Mouse (Mus musculus) heart, embryonic 11.5 days (tissue): Measurements from ENCODE around the gene P2rx5. TPM values are rescaled to one million over a fixed set of nuclear protein-coding genes. Genes with fewer than 3 reads are reported as not detected.
A peak's percentile ranks its signal among the peaks of the same experiment; 100 is the strongest.

ENCODE experiments used
- ATAC-seq: fragments of 200-750 bp; cut with Nextera tagmentation; replicated peaks from 2 replicates; pipeline ENCODE4 v1.8.0; 2017; ENCODE audit warnings: moderate library complexity; ENCODE audit not compliant: insufficient number of reproducible peaks, low FRiP score, low TSS enrichment
- H3K27ac ChIP-seq: fragments of 300-500 bp; sonication (generic); 2 replicates; pipeline ENCODE4 v1.5.1; 2014; ENCODE audit warnings: mild to moderate bottlenecking, low read depth, low read length
- H3K27me3 ChIP-seq: fragments of 300-500 bp; sonication (generic); 2 replicates; pipeline ENCODE4 v1.6.1; 2014; ENCODE audit warnings: mild to moderate bottlenecking, low read length, mixed read lengths; ENCODE audit not compliant: control insufficient read depth, insufficient read depth
- H3K36me3 ChIP-seq: fragments of 300-500 bp; sonication (generic); 2 replicates; pipeline ENCODE4 v1.6.1; 2014; ENCODE audit warnings: mild to moderate bottlenecking, low read length, moderate library complexity, mixed read lengths; ENCODE audit not compliant: control insufficient read depth, insufficient read depth
- H3K4me1 ChIP-seq: fragments of 300-500 bp; sonication (generic); 2 replicates; pipeline ENCODE4 v1.6.1; 2014; ENCODE audit warnings: low read length; ENCODE audit not compliant: control insufficient read depth, insufficient read depth
- H3K4me2 ChIP-seq: fragments of 300-500 bp; sonication (generic); 2 replicates; pipeline ENCODE4 v1.6.1; 2014; ENCODE audit warnings: mild to moderate bottlenecking, moderate library complexity
- H3K4me3 ChIP-seq: fragments of 300-500 bp; sonication (generic); 2 replicates; pipeline ENCODE4 v1.5.1; 2014; ENCODE audit warnings: low read depth, low read length
- H3K9ac ChIP-seq: fragments of 300-500 bp; sonication (generic); 2 replicates; pipeline ENCODE4 v1.6.1; 2014; ENCODE audit warnings: mild to moderate bottlenecking, low read depth, low read length, moderate library complexity
- H3K9me3 ChIP-seq: fragments of 300-500 bp; sonication (generic); replicated peaks from 2 replicates; pipeline ENCODE4 v1.6.1; 2016; ENCODE audit warnings: low read length; ENCODE audit not compliant: control insufficient read depth
- WGBS: fragments of 180-500 bp; shearing (Covaris S2); extraction: QIAGEN DNeasy Blood & Tissue Kit; methylation state at CpG from one replicate; pipeline ENCODE4 v1.1.7; 2014; ENCODE audit not compliant: insufficient replicate concordance; 5-methylcytosine and 5-hydroxymethylcytosine counted together
- polyA plus RNA-seq: library from polyadenylated mRNA; unstranded; fragments of >200 nt; fragmentation: Nextera tagmentation; extraction: Ambion mirVana; gene quantifications from 2 replicates; pipeline ENCODE4 v1.2.1, GENCODE M21; 2014

The P2rx5 gene
- polyA plus RNA-seq, 1 experiment from 2014 or later: 0.97 TPM

DNA sequence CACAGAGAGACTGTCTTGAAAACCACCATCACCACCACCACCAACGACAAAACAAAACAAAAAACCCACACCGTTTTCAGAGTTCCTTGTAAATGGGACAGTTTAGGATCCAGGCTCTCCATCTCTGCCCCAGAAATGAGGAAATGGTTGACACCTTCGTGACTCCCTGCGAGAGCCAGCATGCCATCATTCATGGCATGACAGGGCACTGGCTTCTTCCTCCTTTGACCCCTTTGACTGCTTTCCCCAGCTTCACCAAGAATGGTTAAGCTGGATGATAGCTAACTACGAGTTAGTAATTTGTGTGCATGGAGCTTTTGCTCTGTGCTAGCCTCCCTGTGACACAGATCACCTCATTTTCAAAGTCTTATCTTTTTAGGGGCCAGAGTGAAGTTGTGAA is 2.1 kb downstream of the P2rx5 start:
- Histone ChIP-seq H3K9ac (no peak overlapping the region), H3K4me2 (no peak overlapping the region), H3K9me3 (no peaks in the 10 kb centered on the region), H3K4me1 (peaks cover 7% of the 10 kb centered on the region; the same call in 1 of the 2 replicates), H3K4me3 (no peak overlapping the region), H3K27ac (no peak overlapping the region), H3K27me3 (peaks cover 25% of the 10 kb centered on the region), H3K36me3 (no peaks in the 10 kb centered on the region)
- 72% methylated on average over 5 of the region's 5 CpGs for WGBS
- ATAC-seq: no peak

DNA sequence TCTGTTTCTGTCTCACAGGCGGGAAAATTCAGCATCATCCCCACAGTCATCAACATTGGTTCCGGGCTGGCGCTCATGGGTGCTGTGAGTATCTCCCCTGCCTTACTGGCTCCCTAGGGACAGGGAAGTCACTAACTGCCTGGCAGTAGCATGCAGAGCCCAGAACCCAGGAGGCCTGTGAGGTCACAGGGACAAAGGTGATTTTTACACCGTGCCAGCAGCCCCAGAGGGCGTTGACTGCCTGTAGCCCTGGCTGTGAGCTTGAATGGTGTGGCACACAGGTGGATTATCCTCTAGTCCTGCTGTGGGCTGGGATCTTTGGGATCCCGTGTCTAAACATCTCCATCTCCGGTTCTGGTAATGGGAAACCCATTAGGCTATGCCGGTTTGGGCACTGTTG is 7.8 kb downstream of the P2rx5 start:
- no peak overlapping the region for H3K27ac ChIP-seq
- H3K27me3 ChIP-seq: no peaks in the 10 kb centered on the region
- H3K4me1 ChIP-seq: peaks cover 10% of the 10 kb centered on the region; the same call in 1 of the 2 replicates
- no peak overlapping the region for H3K4me2 ChIP-seq
- H3K9ac ChIP-seq: no peak overlapping the region
- H3K9me3 ChIP-seq: no peaks in the 10 kb centered on the region
- WGBS: 85% methylated on average over 8 of the region's 8 CpGs
- H3K4me3 ChIP-seq: no peak overlapping the region
- no peaks in the 10 kb centered on the region for H3K36me3 ChIP-seq
- ATAC-seq: no peak

GRCm38 (mm10) chr11:73168576-73168975 is 8.4 kb downstream of the P2rx5 start:
- H3K36me3 ChIP-seq: peaks cover 3% of the 10 kb centered on the region; the same call in 1 of the 2 replicates
- peaks cover 10% of the 10 kb centered on the region; the same call in 1 of the 2 replicates for H3K4me1 ChIP-seq
- no peak overlapping the region for H3K27ac ChIP-seq
- WGBS: 76% methylated on average over 6 of the region's 6 CpGs
- no peak overlapping the region for H3K4me2 ChIP-seq
- ATAC-seq: no peak
- no peak overlapping the region for H3K9ac ChIP-seq
- no peaks in the 10 kb centered on the region for H3K27me3 ChIP-seq
- no peak overlapping the region for H3K4me3 ChIP-seq
- no peaks in the 10 kb centered on the region for H3K9me3 ChIP-seq

DNA sequence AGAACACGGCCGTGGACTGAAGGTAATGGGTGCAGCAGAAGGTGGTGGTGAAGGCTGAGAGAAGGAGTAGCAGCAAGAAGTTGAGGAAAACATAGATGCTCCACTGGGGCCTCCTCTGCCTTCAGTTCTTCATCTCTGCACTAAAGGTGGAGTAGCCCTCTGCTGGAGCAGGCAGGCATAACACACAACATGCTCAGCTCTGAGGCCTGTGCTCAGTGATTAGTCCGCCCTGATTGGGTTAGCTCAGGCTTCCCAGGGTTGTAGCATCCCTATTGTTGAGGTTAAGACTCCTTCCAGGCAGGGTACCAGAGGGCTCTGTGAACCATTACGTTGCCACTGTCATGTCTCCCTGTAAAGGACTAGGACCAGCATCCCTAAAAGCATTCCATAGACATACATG is 9.0 kb downstream of the P2rx5 start:
- no peak overlapping the region for H3K4me3 ChIP-seq
- H3K4me1 ChIP-seq: peaks cover 10% of the 10 kb centered on the region; the same call in 1 of the 2 replicates
- H3K36me3 ChIP-seq: peaks cover 3% of the 10 kb centered on the region; the same call in 1 of the 2 replicates
- H3K27me3 ChIP-seq: no peaks in the 10 kb centered on the region
- H3K9ac ChIP-seq: no peak overlapping the region
- no peak for ATAC-seq
- H3K9me3 ChIP-seq: no peaks in the 10 kb centered on the region
- 40% methylated on average over 4 of the region's 4 CpGs for WGBS
- no peak overlapping the region for H3K27ac ChIP-seq
- no peak overlapping the region for H3K4me2 ChIP-seq

GRCm38 (mm10) chr11:73172186-73172585 is 12.0 kb downstream of the P2rx5 start:
- H3K27ac ChIP-seq: no peak overlapping the region
- peaks cover 17% of the 10 kb centered on the region; the same call in 1 of the 2 replicates for H3K4me1 ChIP-seq
- H3K9me3 ChIP-seq: no peaks in the 10 kb centered on the region
- H3K4me3 ChIP-seq: no peak overlapping the region
- no peak overlapping the region for H3K4me2 ChIP-seq
- peaks cover 3% of the 10 kb centered on the region; the same call in 1 of the 2 replicates for H3K36me3 ChIP-seq
- no peak overlapping the region for H3K9ac ChIP-seq
- WGBS: 58% methylated on average over 5 of the region's 5 CpGs
- no peaks in the 10 kb centered on the region for H3K27me3 ChIP-seq
- no peak for ATAC-seq

- H3K27ac ChIP-seq: no peak overlapping the region
- peaks cover 3% of the 10 kb centered on the region; the same call in 1 of the 2 replicates for H3K36me3 ChIP-seq
- peak overlapping the region; percentile 96 for H3K9ac ChIP-seq
- peak overlapping the region; percentile 70 for H3K4me2 ChIP-seq
- 48% methylated on average over 8 of the region's 8 CpGs for WGBS
- no peaks in the 10 kb centered on the region for H3K27me3 ChIP-seq
- no peak for ATAC-seq
- H3K4me3 ChIP-seq: peak overlapping the region; percentile 96
- H3K4me1 ChIP-seq: peaks cover 22% of the 10 kb centered on the region
- H3K9me3 ChIP-seq: no peaks in the 10 kb centered on the region
These were observed 15.4 kb downstream of the P2rx5 start for GRCm38 (mm10) chr11:73175612-73176011.

GRCm38 (mm10) chr11:73176186-73176585 is 16.0 kb downstream of the P2rx5 start:
- WGBS: 1% methylated on average over 15 of the region's 15 CpGs
- H3K9ac ChIP-seq: peak overlapping the region; percentile 96
- H3K27ac ChIP-seq: peak overlapping the region; percentile 79
- no peaks in the 10 kb centered on the region for H3K27me3 ChIP-seq
- H3K4me1 ChIP-seq: peaks cover 22% of the 10 kb centered on the region
- peak overlapping the region; percentile 96 for H3K4me3 ChIP-seq
- peak overlapping the region; percentile 70 for H3K4me2 ChIP-seq
- H3K9me3 ChIP-seq: no peaks in the 10 kb centered on the region
- ATAC-seq: no peak
- peaks cover 3% of the 10 kb centered on the region; the same call in 1 of the 2 replicates for H3K36me3 ChIP-seq

DNA sequence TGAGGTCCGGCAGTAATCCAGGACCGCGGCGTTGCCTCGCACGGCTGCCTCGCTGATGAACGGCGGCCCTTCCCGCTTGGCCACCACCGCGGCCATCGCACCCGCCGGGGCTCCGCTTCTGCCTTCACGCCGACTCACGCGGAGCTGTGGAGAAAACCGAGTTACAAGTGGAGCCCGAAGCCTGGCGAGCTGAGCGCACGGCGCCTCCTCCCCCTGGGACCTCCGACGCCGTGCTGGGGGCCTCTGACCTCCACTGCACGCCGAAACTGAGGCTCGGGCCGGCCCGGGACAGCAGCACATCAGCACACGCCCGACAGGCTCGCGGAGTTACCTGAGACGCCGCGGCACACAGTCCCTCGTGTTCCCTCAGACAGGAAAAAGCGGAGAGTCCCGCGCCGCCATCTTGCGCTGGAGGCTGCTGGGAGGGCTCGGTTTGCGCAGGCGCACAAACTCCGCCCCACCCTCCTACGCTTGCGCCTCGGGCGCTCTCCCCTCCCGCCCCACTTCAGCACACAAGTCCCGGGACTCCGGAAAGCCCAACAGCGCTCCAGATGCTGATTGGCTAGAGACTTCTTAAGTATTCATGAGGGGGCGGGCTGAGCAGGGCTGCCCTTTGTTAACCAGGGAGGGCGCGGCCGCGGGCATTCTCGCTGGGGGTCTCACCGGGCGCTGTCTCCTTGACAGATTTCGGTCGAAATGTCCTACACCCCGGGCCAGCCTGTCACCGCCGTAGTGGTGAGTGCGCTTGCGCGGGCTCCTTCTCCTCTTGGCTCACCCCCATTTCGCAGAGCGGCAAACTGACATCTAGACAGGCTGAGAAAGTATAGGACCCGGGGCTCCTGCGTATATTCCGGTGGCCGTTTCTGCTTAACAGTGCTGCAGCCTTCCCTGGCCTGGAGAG is 16.6 kb downstream of the P2rx5 start, which contains the start of the genes Emc6 and Tax1bp3:
Gene Emc6 (minus strand): TSS at position 430 of the 901 bp plus-strand sequence.
Gene Tax1bp3 (plus strand): TSS at position 476 of the 901 bp plus-strand sequence.
- no peaks in the 10 kb centered on the region for H3K9me3 ChIP-seq
- peak within 1 kb of the TSS; percentile 94 for H3K4me2 ChIP-seq
- peaks cover 3% of the 10 kb centered on the region; the same call in 1 of the 2 replicates for H3K36me3 ChIP-seq
- H3K4me1 ChIP-seq: peaks cover 20% of the 10 kb centered on the region
- H3K27me3 ChIP-seq: no peaks in the 10 kb centered on the region
- WGBS: under 1% methylated on average over 81 of the region's 81 CpGs
- peak within 1 kb of the TSS; percentile 97 for H3K27ac ChIP-seq
- peak; percentile 98 for ATAC-seq
- H3K4me3 ChIP-seq: peak within 1 kb of the TSS; percentile 96
- H3K9ac ChIP-seq: peak within 1 kb of the TSS; percentile 96
